Mouse (Mus musculus) cerebellum, adult 2 months (tissue): ENCODE data around the gene Arid2.

Experiments used
- CTCF ChIP-seq: fragments of 200-500 bp; IDR thresholded peaks from 2 replicates; pipeline ENCODE4 v1.5.1; 2011; ENCODE audit warnings: low read depth, mild to moderate bottlenecking, control low read depth, low read length, moderate library complexity, borderline replicate concordance; ENCODE audit not compliant: insufficient read depth
- POLR2A ChIP-seq: fragments of 200-500 bp; IDR thresholded peaks from 2 replicates; pipeline ENCODE4 v1.6.1; 2011; ENCODE audit warnings: low read length, control low read depth, borderline replicate concordance; ENCODE audit not compliant: insufficient read depth

GRCm38 (mm10) chr15:96287369-96287975 lies at the start of gene Arid2:
- no peak for TF ChIP-seq POLR2A
- no peak for TF ChIP-seq CTCF
